Mouse (Mus musculus) colon, adult 2 months (tissue): ENCODE results near the gene Armh2. TPM values are rescaled to one million over a fixed set of nuclear protein-coding genes. Genes with fewer than 3 reads are reported as not detected.

Experiments used
- polyA plus RNA-seq: library from polyadenylated mRNA; depleted of rRNA; stranded (reverse); fragments of >200 nt; gene quantifications from 2 replicates; pipeline ENCODE4 v1.2.3, GENCODE M21; 2012; rRNA removed

The Armh2 gene
- polyA plus RNA-seq = not detected in 2 replicates

DNA sequence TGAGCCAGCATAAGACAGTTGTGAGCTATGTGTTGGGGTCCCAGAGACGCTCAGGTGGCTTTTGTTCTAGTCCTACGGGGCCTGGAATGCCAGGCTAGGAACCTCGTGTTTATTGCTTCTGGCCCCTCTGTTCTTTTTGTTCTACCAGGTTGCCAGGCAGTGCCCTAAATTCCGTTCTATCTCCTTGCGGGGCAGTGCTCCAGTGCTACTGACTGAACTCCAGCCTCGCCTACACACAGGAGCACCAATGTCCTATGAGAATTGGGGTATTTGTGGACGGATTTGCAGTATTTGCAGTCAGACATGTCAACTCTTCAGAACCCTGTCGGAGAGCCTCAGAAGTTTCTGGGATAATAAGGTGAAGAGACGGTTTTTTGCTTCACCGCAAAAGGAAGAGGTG lies at the start of gene Armh2:
Gene Armh2, plus strand, starts transcription at position 205 of the 400 bp plus-strand sequence.

GRCm38 (mm10) chr13:24761403-24762227 lies 20.6 kb downstream of the Armh2 start, which contains the start of gene Gmnn:
TSS of gene Gmnn (minus strand) at chr13:24761923.

Other genes with a start within 250 kb of the Armh2 start
- gene Ripor2, start 159.0 kb upstream of the Armh2 start, polyA plus RNA-seq = 1.3 and 2.2 TPM in 2 replicates
- 3.0 and 3.5 TPM in 2 replicates for gene Gmnn, start 20.7 kb downstream of the Armh2 start, polyA plus RNA-seq
- gene BC005537, start 60.4 kb downstream of the Armh2 start, polyA plus RNA-seq = 20.8 and 23.1 TPM in 2 replicates
- gene Acot13, start 90.3 kb downstream of the Armh2 start, polyA plus RNA-seq = 33.6 and 56.4 TPM in 2 replicates
- 13.6 and 27.2 TPM in 2 replicates for gene Tdp2, start 90.4 kb downstream of the Armh2 start, polyA plus RNA-seq
- 0.29 and 0.40 TPM in 2 replicates for gene D130043K22Rik, start 103.9 kb downstream of the Armh2 start, polyA plus RNA-seq
- gene Aldh5a1, start 196.4 kb downstream of the Armh2 start, polyA plus RNA-seq = 5.6 and 6.9 TPM in 2 replicates
- gene Gpld1, start 201.9 kb downstream of the Armh2 start, polyA plus RNA-seq = 2.4 and 2.9 TPM in 2 replicates